Mouse (Mus musculus) adrenal gland, postnatal 25 days (tissue): ENCODE results near the gene Gm17606. TPM values are rescaled to one million over a fixed set of nuclear protein-coding genes. Genes with fewer than 3 reads are reported as not detected.
A peak's percentile ranks its signal among the peaks of the same experiment; 100 is the strongest.

ENCODE experiments used
- DNase-seq: peaks from one replicate; pipeline ENCODE4 v3.0.0; 2021; ENCODE audit warnings: mixed read lengths
- microRNA-seq, 2 experiments: library from miRNA; unstranded; fragments of <30 nt; microRNA quantifications; one replicate each; pipeline ENCODE4 v1.2.0; 2021
- total RNA-seq: library from RNA; stranded (reverse); gene quantifications from 2 replicates; pipeline ENCODE4 v1.2.3, GENCODE M21; 2021

Gm17606 gene
- total RNA-seq, 1 experiment from 2014 or later: not detected

- DNase-seq: no peak
Measured at GRCm38 (mm10) chr14:54664477-54665222, 23.9 kb downstream of the Gm17606 start.

DNA sequence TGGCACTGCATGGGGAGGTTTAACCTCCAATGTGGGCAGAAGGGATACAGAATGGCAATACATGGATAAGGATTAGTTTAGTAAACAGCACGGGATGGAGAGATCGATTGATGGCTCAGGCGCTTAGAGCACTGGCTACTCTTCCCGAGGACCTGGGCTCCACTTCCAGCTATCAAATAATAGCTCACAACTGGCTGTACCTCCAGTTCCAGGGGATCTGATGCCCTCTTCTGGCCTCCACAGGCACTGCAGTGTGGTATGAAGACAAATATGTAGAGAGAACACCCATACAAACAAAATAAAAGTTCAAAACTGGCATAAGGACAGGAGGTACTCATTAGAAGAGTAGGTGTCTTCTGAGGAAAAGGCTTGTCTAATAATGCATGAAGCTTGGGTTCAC is 28.6 kb downstream of the Gm17606 start:
- peak; percentile 55 for DNase-seq

- no peak for DNase-seq
Measured at GRCm38 (mm10) chr14:54674317-54674716, 33.6 kb downstream of the Gm17606 start.

- no peak for DNase-seq
Measured at GRCm38 (mm10) chr14:54676290-54676689, 35.5 kb downstream of the Gm17606 start.

DNA sequence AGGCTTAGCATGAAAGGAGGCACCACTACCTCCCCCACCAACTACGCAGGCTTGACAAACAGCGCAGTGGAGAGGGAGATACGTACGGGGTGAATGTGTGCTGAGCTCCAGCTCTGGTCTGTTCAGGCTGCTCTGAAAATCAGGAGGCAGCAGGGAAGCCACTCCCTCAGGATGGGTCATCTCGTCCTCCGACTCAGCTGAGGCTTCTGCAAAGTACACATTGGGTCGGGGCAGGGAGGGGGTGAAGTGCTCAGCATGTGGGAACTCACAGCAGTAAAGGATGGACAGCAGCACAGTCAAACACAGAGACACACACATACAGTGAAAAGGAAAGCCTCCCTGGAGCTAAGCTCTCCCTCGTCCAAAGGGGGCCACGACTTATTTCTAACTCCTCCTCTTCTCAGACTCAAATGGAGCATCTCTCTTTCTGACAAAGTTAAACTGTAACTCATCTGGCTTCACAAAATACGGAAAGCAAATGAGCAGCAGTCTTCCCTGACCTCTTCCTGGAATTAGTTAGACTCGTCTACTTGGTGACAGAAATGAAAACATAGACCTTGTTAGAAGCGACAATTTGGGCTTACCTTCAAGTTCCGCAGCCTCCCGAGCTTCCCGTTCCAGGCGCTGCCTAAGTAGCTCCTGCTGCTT is 38.0 kb downstream of the Gm17606 start:
- no peak for DNase-seq

GRCm38 (mm10) chr14:54682396-54682795 is 41.6 kb downstream of the Gm17606 start:
- DNase-seq: no peak

DNA sequence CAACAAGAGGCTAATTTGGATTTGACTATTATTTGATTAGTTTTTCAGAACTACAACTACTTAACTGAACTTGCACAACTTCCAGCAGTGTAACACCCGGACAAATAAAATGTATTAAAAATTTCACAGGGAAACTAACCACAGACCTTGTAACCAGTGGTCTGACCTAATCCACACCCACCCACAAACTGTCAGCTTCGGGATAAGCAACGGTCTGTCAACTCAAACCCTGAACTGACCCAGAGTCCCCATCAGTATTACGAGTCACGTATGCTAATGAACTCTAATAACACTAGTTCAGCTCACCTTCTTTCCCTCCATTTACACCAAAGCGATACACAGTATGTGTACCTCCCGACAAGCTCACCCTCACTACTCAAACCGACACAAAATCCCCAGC is 44.7 kb downstream of the Gm17606 start:
- no peak for DNase-seq

DNA sequence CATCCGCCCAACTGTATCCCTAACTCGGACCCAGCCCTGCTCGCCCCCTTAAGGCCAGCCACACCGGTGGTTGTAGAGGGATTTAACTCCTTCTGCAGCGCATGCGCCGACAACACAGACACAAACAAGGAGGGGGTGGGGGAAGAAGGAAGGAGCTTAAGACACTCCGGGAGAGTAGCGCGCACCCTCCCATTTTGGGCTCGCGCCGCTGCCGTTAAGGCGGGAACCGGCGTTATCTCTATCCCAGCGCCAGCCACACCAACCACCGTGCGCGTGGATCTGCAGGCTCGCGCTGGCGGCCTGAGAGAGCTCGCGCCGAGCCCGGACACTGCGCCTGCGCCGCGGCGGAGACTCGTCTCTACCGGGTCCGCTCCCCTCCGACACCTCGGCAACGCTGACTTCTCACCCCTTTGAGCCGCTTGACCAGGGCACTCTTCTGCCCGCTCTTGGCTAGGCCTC is 45.3 kb downstream of the Gm17606 start, which contains the start of gene 1700123O20Rik:
Gene 1700123O20Rik, plus strand, starts transcription at position 154 of the 459 bp plus-strand sequence.
- DNase-seq: no peak

GRCm38 (mm10) chr14:54686522-54687143 is 45.9 kb downstream of the Gm17606 start, which contains the start of gene Acin1:
Acin1 (minus strand) TSS chr14:54686931.
- peak; percentile 100 for DNase-seq

DNA sequence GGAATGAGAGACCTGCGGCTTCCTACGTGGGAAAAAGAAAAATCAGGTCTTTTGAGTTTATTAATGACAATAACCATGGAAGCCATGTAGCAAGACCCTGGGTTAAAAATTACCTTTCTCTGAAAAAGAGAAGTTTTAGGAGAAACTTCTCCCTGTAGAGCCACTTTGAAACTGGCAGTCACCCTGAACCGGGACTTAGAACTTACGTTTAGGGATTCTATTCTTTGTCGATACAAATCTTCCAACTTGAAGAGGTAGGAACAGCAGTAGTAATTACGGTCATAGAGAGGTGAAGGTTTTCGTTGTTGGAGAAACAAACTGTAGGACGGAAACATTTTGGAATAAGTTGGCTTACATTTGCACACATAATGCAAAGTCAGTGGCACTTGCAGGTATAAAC is 46.5 kb downstream of the Gm17606 start:
- DNase-seq: no peak

DNA sequence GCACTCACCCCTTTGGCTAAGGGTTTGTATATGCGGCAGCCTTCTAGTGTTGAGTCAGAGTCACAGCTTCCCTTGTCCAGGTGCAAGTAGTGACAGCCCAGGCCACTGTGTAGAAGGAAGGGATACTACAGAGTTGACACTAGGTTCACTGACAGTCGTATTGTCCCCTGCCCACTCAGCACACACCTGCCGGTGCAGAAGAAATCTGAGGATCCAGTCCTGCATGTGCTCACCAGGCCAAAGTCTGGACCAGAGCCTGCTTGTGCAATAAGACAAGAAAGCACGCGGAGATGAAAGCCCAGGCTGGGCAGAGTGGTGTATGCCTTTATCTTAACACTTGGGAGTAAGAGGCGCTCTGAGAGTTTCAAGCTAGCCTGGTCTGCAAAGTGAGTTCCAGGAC is 54.3 kb downstream of the Gm17606 start:
- no peak for DNase-seq

GRCm38 (mm10) chr14:54696752-54697151 is 56.0 kb downstream of the Gm17606 start:
- DNase-seq: no peak

Small RNA genes lying within 50 kb of the gene (microRNA-seq; reads per million reads assigned to microRNA genes)
- gene Mir686 (0 reads per million in 2 experiments), gene Mir6948 (0 to 0.34 reads per million in 2 experiments)

Other genes with a start within 250 kb of the Gm17606 start
- gene Slc7a7, start 223.2 kb upstream of the Gm17606 start, total RNA-seq: 5.4 and 5.9 TPM in 2 replicates
- 197 and 205 TPM in 2 replicates for gene Mrpl52, start 214.0 kb upstream of the Gm17606 start, total RNA-seq
- 56.4 and 68.5 TPM in 2 replicates for gene Mmp14, start 209.3 kb upstream of the Gm17606 start, total RNA-seq
- gene Lrp10, start 176.8 kb upstream of the Gm17606 start, total RNA-seq: 109 and 130 TPM in 2 replicates
- gene Rem2, start 164.9 kb upstream of the Gm17606 start, total RNA-seq: 0.64 and 0.67 TPM in 2 replicates
- gene Prmt5, start 123.4 kb upstream of the Gm17606 start, total RNA-seq: 46.6 and 48.6 TPM in 2 replicates
- gene Haus4, start 86.3 kb upstream of the Gm17606 start, total RNA-seq: 29.5 and 32.5 TPM in 2 replicates
- gene Ajuba, start 63.4 kb upstream of the Gm17606 start, total RNA-seq: 19.6 and 24.2 TPM in 2 replicates
- 7.9 and 12.2 TPM in 2 replicates for gene 4931414P19Rik, start 35.0 kb upstream of the Gm17606 start, total RNA-seq
- 360 and 367 TPM in 2 replicates for gene Psmb5, start 22.9 kb upstream of the Gm17606 start, total RNA-seq
- not detected in 2 replicates for gene Psmb11, start 19.5 kb upstream of the Gm17606 start, total RNA-seq
- 1.4 and 1.6 TPM in 2 replicates for gene Cdh24, start 412 bp downstream of the Gm17606 start, total RNA-seq
- gene 1700123O20Rik, start 45.3 kb downstream of the Gm17606 start, total RNA-seq: 39.3 and 39.9 TPM in 2 replicates
- gene Acin1, start 46.0 kb downstream of the Gm17606 start, total RNA-seq: 233 and 235 TPM in 2 replicates
- gene Gm29776, start 57.9 kb downstream of the Gm17606 start, total RNA-seq: not detected in 2 replicates
- gene Cebpe, start 71.2 kb downstream of the Gm17606 start, total RNA-seq: not detected in 2 replicates
- 58.4 and 64.6 TPM in 2 replicates for gene Slc7a8, start 141.0 kb downstream of the Gm17606 start, total RNA-seq
- gene Rnf212b, start 173.2 kb downstream of the Gm17606 start, total RNA-seq: 1.2 TPM in 1 of 2 replicates, not detected in the other
- 14.8 and 19.0 TPM in 2 replicates for gene Homez, start 230.0 kb downstream of the Gm17606 start, total RNA-seq
- 19.3 and 23.8 TPM in 2 replicates for gene Ppp1r3e, start 236.6 kb downstream of the Gm17606 start, total RNA-seq
- 50.0 and 62.2 TPM in 2 replicates for gene Bcl2l2, start 242.4 kb downstream of the Gm17606 start, total RNA-seq
- gene Gm20521, start 242.5 kb downstream of the Gm17606 start, total RNA-seq: 10.0 TPM in 1 of 2 replicates, not detected in the other